Mouse (Mus musculus) spleen, adult 2 months (tissue): ENCODE data around the gene Ywhah.

Experiments
- CTCF ChIP-seq: fragments of 200-500 bp; IDR thresholded peaks from 2 replicates; pipeline ENCODE4 v1.5.1; 2011; ENCODE audit warnings: mild to moderate bottlenecking, inconsistent platforms; ENCODE audit not compliant: insufficient read depth, insufficient read length, insufficient replicate concordance; ENCODE audit errors: extremely low read depth
- POLR2A ChIP-seq: fragments of 200-500 bp; IDR thresholded peaks from 2 replicates; pipeline ENCODE4 v1.6.1; 2011; ENCODE audit warnings: low read depth, low read length, inconsistent platforms

- TF ChIP-seq CTCF = no peak
- no peak for TF ChIP-seq POLR2A
These were observed 20.3 kb downstream of the Ywhah start for GRCm38 (mm10) chr5:33038656-33039509.
